Mouse (Mus musculus) megakaryocyte, embryonic 14.5 days (primary cell): ENCODE measurements around the gene Pdik1l.

Experiments used
- FLI1 ChIP-seq: IDR thresholded peaks from 2 replicates; pipeline ENCODE4 v1.6.1; 2012; ENCODE audit warnings: low read length, inconsistent platforms, mixed read lengths
- GATA1 ChIP-seq: IDR thresholded peaks from 3 replicates; pipeline ENCODE4 v1.6.1; 2012; ENCODE audit warnings: mixed read lengths, low read length, inconsistent platforms, borderline replicate concordance

- TF ChIP-seq GATA1: no peak
- TF ChIP-seq FLI1: no peak
Measured at GRCm38 (mm10) chr4:134271979-134272378, 15.7 kb downstream of the Pdik1l start.
